Mouse (Mus musculus) CD4-positive, CD25-positive, alpha-beta regulatory T cell (primary cell): ENCODE data around the gene Psmc6. TPM values are rescaled to one million over a fixed set of nuclear protein-coding genes. Genes with fewer than 3 reads are reported as not detected.

Source experiments
- polyA plus RNA-seq: library from polyadenylated mRNA; unstranded; fragments of 100-300 nt; shearing (Covaris generic); gene quantifications from one replicate; pipeline ENCODE4 v1.2.1, GENCODE M21; 2017

Psmc6 gene
- polyA plus RNA-seq, result 135 TPM

GRCm38 (mm10) chr14:45329589-45330181 lies at the start of gene Psmc6:
Gene Psmc6, plus strand, starts transcription at chr14:45329788.

GRCm38 (mm10) chr14:45318426-45319236 lies 11.0 kb upstream of the Psmc6 start, which contains the start of gene Ero1l:
Gene Ero1l, minus strand, starts transcription at chr14:45318771.

GRCm38 (mm10) chr14:45350931-45351859 lies 21.6 kb downstream of the Psmc6 start, which contains the start of gene Styx:
Gene Styx, plus strand, starts transcription at chr14:45351093.

Other genes with a start within 250 kb of the Psmc6 start
- gene Gpr137c, start 110.1 kb upstream of the Psmc6 start, polyA plus RNA-seq, result 1.8 TPM
- 16.3 TPM for gene Txndc16, start 109.5 kb upstream of the Psmc6 start, polyA plus RNA-seq
- 42.3 TPM for gene Ero1l, start 11.0 kb upstream of the Psmc6 start, polyA plus RNA-seq
- gene Styx, start 21.3 kb downstream of the Psmc6 start, polyA plus RNA-seq, result 7.1 TPM
- gene Gnpnat1, start 75.1 kb downstream of the Psmc6 start, polyA plus RNA-seq, result 74.7 TPM
- 0.11 TPM for gene Fermt2, start 200.3 kb downstream of the Psmc6 start, polyA plus RNA-seq